Mouse (Mus musculus) spleen, postnatal 10 days (tissue): ENCODE measurements around the gene Slc38a9.

ENCODE experiments used
- DNase-seq, 2 experiments: peaks; one replicate each; pipeline ENCODE4 v3.0.0; 2021 to 2022; ENCODE audit warnings: low spot score in 2 of 2

Gene Slc38a9

GRCm38 (mm10) chr13:112770528-112771328, 110.2 kb downstream of the Slc38a9 start:
- no peak for DNase-seq

GRCm38 (mm10) chr13:112771447-112772208, 111.1 kb downstream of the Slc38a9 start:
- DNase-seq: no peak

GRCm38 (mm10) chr13:112772252-112772651, 111.7 kb downstream of the Slc38a9 start:
- no peak for DNase-seq

- no peak for DNase-seq
Observed at GRCm38 (mm10) chr13:112772861-112773260, 112.3 kb downstream of the Slc38a9 start.

- no peak for DNase-seq
Observed at GRCm38 (mm10) chr13:112773991-112774675, 113.6 kb downstream of the Slc38a9 start.

- DNase-seq: no peak
Observed at GRCm38 (mm10) chr13:112775856-112776255, 115.3 kb downstream of the Slc38a9 start.

GRCm38 (mm10) chr13:112778407-112778806, 117.9 kb downstream of the Slc38a9 start:
- DNase-seq: no peak

- no peak for DNase-seq
Observed at GRCm38 (mm10) chr13:112785305-112785704, 124.8 kb downstream of the Slc38a9 start.

- DNase-seq: no peak
Observed at GRCm38 (mm10) chr13:112786142-112786541, 125.6 kb downstream of the Slc38a9 start.

GRCm38 (mm10) chr13:112786942-112787533, 126.5 kb downstream of the Slc38a9 start:
- DNase-seq: no peak
